Mouse (Mus musculus) olfactory bulb, adult 2 months (tissue): ENCODE measurements at regions not wholly inside any gene's neighbourhood (a gene's known extent, or its start where the extent isn't known, plus 50 kb on each side); places are given as distances from the start of the nearest gene placed in this dataset.

ENCODE experiments used
- CTCF ChIP-seq: fragments of 200-500 bp; IDR thresholded peaks from 2 replicates; pipeline ENCODE4 v1.5.1; 2012; ENCODE audit warnings: low read depth, mild to moderate bottlenecking, low read length, moderate library complexity; ENCODE audit not compliant: insufficient read depth
- POLR2A ChIP-seq: fragments of 200-500 bp; IDR thresholded peaks from 2 replicates; pipeline ENCODE4 v1.6.1; 2012; ENCODE audit warnings: mild to moderate bottlenecking, low read depth, low read length, moderate library complexity; ENCODE audit not compliant: insufficient read depth

DNA sequence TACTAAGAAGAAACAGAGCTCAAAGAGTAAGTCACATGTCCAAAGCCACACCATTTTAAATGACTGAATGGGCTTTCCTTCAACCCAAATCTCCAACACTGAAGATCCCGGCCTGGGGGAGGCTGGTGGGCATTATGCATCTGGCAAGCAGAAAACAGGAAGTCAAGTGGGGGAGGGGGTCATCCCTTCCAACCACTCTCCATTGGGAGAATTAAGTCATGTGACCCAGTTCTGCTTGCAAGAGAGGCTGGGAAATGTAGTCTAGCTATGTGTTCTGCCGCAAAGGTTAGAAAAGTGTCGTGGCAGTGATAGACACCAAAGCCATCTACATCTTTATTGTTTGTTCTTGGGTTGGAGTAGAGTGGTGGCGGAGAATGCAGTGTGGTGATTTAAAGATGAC is 78.0 kb upstream of the Disp3 start:
- no peak for TF ChIP-seq CTCF
- no peak for TF ChIP-seq POLR2A
